Mouse (Mus musculus) heart, adult 2 months (tissue): Measurements from ENCODE around the gene Psmg1. TPM values are rescaled to one million over a fixed set of nuclear protein-coding genes. Genes with fewer than 3 reads are reported as not detected.

Experiments used
- DNase-seq, 2 experiments: peaks; one replicate each; pipeline ENCODE4 v3.0.0; 2021
- H3K27ac ChIP-seq: fragments of 200-600 bp; 2 replicates; pipeline ENCODE4 v1.8.1; 2022
- H3K27me3 ChIP-seq: fragments of 200-500 bp; 2 replicates; pipeline ENCODE4 v1.6.1; 2012; ENCODE audit warnings: mild to moderate bottlenecking, low read length, inconsistent platforms, mixed read lengths; ENCODE audit not compliant: control insufficient read depth, insufficient read depth
- H3K36me3 ChIP-seq: fragments of 200-500 bp; 2 replicates; pipeline ENCODE4 v1.6.1; 2012; ENCODE audit warnings: low read length, inconsistent platforms; ENCODE audit not compliant: control insufficient read depth, insufficient read depth
- H3K4me1 ChIP-seq: fragments of 200-500 bp; 2 replicates; pipeline ENCODE4 v1.6.1; 2011; ENCODE audit warnings: low read length; ENCODE audit not compliant: control insufficient read depth, insufficient read depth
- H3K4me3 ChIP-seq: fragments of 200-600 bp; 2 replicates; pipeline ENCODE4 v1.8.1; 2022
- H3K79me2 ChIP-seq: fragments of 200-500 bp; replicated peaks from 2 replicates; pipeline ENCODE4 v1.6.1; 2012; ENCODE audit warnings: mild to moderate bottlenecking, inconsistent platforms, low read length, moderate library complexity, mixed read lengths; ENCODE audit not compliant: control insufficient read depth, insufficient read depth
- H3K9ac ChIP-seq: fragments of 200-500 bp; 2 replicates; pipeline ENCODE4 v1.6.1; 2012; ENCODE audit warnings: low read depth, mild to moderate bottlenecking, control low read depth, inconsistent platforms, low read length, mixed read lengths
- CTCF ChIP-seq: fragments of 200-600 bp; IDR thresholded peaks from 2 replicates; pipeline ENCODE4 v1.8.1; 2022; ENCODE audit warnings: antibody characterized with exemption, mild to moderate bottlenecking, moderate library complexity
- EP300 ChIP-seq: fragments of 200-500 bp; IDR thresholded peaks from 2 replicates; pipeline ENCODE4 v1.6.1; 2011; ENCODE audit warnings: low read depth, low read length, control low read depth; ENCODE audit not compliant: insufficient read depth
- POLR2A ChIP-seq: fragments of 200-500 bp; IDR thresholded peaks from 2 replicates; pipeline ENCODE4 v1.6.1; 2011; ENCODE audit warnings: mild to moderate bottlenecking, low read depth, low read length, control low read depth; ENCODE audit not compliant: insufficient read depth
- WGBS: fragments of 180-500 bp; shearing (Covaris S2); methylation state at CpG from one replicate; pipeline ENCODE4 v1.1.7; 2018; 5-methylcytosine and 5-hydroxymethylcytosine counted together
- intact Hi-C: fragments of 180-260 bp; cut with DNase I; formaldehyde crosslinking; loops from one replicate; pipeline ENCODE4 v1.15.1; 2025
- microRNA-seq, 2 experiments: library from miRNA; unstranded; fragments of <30 nt; microRNA quantifications; one replicate each; pipeline ENCODE4 v1.2.0; 2021
- polyA plus RNA-seq: library from polyadenylated mRNA; depleted of rRNA; stranded (reverse); fragments of >200 nt; gene quantifications from 2 replicates; pipeline ENCODE4 v1.2.3, GENCODE M21; 2012; rRNA removed
- total RNA-seq, 2 experiments: library from RNA; stranded (reverse); gene quantifications; 2 replicates each; pipeline ENCODE4 v1.2.3; 2021

Gene Psmg1
- total and polyA plus RNA-seq, 3 experiments, result 24.4 to 25.0 (median 24.7) TPM

DNA sequence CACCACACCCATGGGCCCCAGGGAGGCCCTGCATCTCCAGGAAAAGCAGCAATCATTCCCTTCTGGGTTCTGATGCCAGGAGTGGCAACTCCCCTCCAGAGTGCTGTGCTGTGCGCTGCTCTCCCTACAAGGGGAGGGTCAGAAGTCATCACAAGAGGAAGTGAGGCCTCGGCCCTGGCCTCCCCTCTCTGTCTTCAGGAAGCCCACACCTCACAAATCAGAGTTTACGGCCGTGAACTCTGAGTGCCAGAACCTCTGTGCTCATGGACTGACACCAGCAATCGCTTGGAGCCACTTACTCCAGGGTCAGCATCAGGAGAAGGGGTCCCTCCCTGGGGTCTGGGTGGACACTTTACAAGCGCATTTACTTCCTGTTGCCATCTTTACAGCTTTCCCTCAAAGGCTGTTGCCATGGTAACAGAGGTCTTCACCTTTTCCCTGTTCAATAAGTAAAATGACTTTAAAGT lies 55.2 kb downstream of the Psmg1 start:
- no peak for TF ChIP-seq EP300
- TF ChIP-seq CTCF, result no peak
- no peak for TF ChIP-seq POLR2A
- DNase-seq, result peak; percentile 29 to 30
- Histone ChIP-seq H3K9ac (no peak overlapping the region), H3K4me1 (peaks cover 4% of the 10 kb centered on the region), H3K79me2 (no peaks in the 10 kb centered on the region), H3K27me3 (no peaks in the 10 kb centered on the region), H3K36me3 (no peaks in the 10 kb centered on the region), H3K4me3 (no peak overlapping the region), H3K27ac (no peak overlapping the region)
- intact Hi-C loops, result no loop called here
- WGBS, result 34% methylated on average over 6 of the region's 6 CpGs

GRCm38 (mm10) chr16:95932860-95933259 lies 57.9 kb downstream of the Psmg1 start:
- no peaks in the 10 kb centered on the region for H3K27me3 ChIP-seq
- DNase-seq, result no peak
- no peaks in the 10 kb centered on the region for H3K79me2 ChIP-seq
- intact Hi-C loops, result no loop called here
- H3K4me1 ChIP-seq, result peaks cover 4% of the 10 kb centered on the region
- H3K9ac ChIP-seq, result no peak overlapping the region
- no peak overlapping the region for H3K27ac ChIP-seq
- H3K36me3 ChIP-seq, result no peaks in the 10 kb centered on the region
- H3K4me3 ChIP-seq, result no peak overlapping the region
- TF ChIP-seq EP300, result no peak
- TF ChIP-seq CTCF, result no peak
- no peak for TF ChIP-seq POLR2A
- 73% methylated on average over 6 of the region's 6 CpGs for WGBS

DNA sequence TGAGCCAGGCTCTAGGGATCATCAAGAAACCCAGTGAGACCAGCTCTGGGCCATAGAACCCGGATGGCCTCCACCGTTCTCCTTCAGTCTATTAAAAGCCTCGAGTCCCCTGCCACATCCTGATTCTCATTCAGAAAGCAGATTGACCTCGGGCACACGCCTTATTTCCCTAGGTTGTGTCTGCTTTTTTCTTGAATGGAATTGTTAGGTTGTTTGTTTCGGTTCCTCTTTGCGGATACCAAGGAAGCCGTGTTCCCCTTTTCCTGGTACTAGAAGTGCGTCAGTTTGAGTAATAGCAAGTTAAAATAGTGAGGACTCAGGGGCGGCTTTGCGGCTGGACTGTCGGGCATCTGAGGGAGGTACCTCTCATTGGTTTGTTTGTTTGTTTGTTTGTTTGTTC lies 59.3 kb downstream of the Psmg1 start:
- no peak for TF ChIP-seq EP300
- TF ChIP-seq CTCF, result no peak
- no peak for TF ChIP-seq POLR2A
- DNase-seq, result peak in 1 of 2 experiments; percentile 41
- Histone ChIP-seq H3K4me1 (peaks cover 4% of the 10 kb centered on the region), H3K79me2 (no peaks in the 10 kb centered on the region), H3K27me3 (no peaks in the 10 kb centered on the region), H3K36me3 (no peaks in the 10 kb centered on the region), H3K4me3 (no peak overlapping the region), H3K9ac (no peak overlapping the region), H3K27ac (no peak overlapping the region; the same call in none of the 2 replicates)
- intact Hi-C loops, result no loop called here
- 65% methylated on average over 12 of the region's 12 CpGs for WGBS

Small RNA genes within 50 kb of the gene (microRNA-seq; reads per million reads assigned to microRNA genes)
- gene Gm27833, result 0 reads per million in 2 experiments

Other genes with a start within 250 kb of the Psmg1 start
- gene Brwd1, start 91.6 kb upstream of the Psmg1 start, total RNA-seq, result 10 to 100 TPM; 65.5 to 88.7 TPM
- 24.4 and 43.8 TPM in 2 replicates for gene Brwd1, start 91.6 kb upstream of the Psmg1 start, polyA plus RNA-seq
- gene Hmgn1, start 136.8 kb upstream of the Psmg1 start, total RNA-seq, result 10 to 100 TPM; 47.9 to 53.1 TPM
- gene Hmgn1, start 136.8 kb upstream of the Psmg1 start, polyA plus RNA-seq, result 14.6 and 27.9 TPM in 2 replicates
- gene Wrb, start 154.4 kb upstream of the Psmg1 start, total RNA-seq, result 10 to 100 TPM; 16.1 to 18.9 TPM
- 32.6 and 32.7 TPM in 2 replicates for gene Wrb, start 154.4 kb upstream of the Psmg1 start, polyA plus RNA-seq
- gene Lca5l, start 201.3 kb upstream of the Psmg1 start, total RNA-seq, result under 1 TPM; 0.34 to 0.39 TPM
- gene Lca5l, start 201.3 kb upstream of the Psmg1 start, polyA plus RNA-seq, result 0.37 and 0.38 TPM in 2 replicates
- 100 to 1,000 TPM; 298 to 308 TPM for gene Sh3bgr, start 209.5 kb upstream of the Psmg1 start, total RNA-seq
- gene Sh3bgr, start 209.5 kb upstream of the Psmg1 start, polyA plus RNA-seq, result 313 and 426 TPM in 2 replicates
- not detected for gene B3galt5, start 244.8 kb upstream of the Psmg1 start, total RNA-seq
- gene B3galt5, start 244.8 kb upstream of the Psmg1 start, polyA plus RNA-seq, result 0.03 TPM in 1 of 2 replicates, not detected in the other